Mouse (Mus musculus) intestine, postnatal 0 days (tissue): ENCODE data around the gene Larp4b. TPM values are rescaled to one million over a fixed set of nuclear protein-coding genes. Genes with fewer than 3 reads are reported as not detected.

Source experiments
- ATAC-seq: fragments of 200-750 bp; cut with Nextera tagmentation; 2 replicates; pipeline ENCODE4 v1.8.0; 2017; ENCODE audit warnings: mild to moderate bottlenecking, moderate TSS enrichment, moderate library complexity
- H3K27ac ChIP-seq: fragments of 300-500 bp; sonication (generic); 2 replicates; pipeline ENCODE4 v1.5.1; 2014; ENCODE audit warnings: mild to moderate bottlenecking, low read depth, low read length, moderate library complexity
- H3K27me3 ChIP-seq: fragments of 300-500 bp; sonication (generic); replicated peaks from 2 replicates; pipeline ENCODE4 v1.6.1; 2014; ENCODE audit warnings: low read length, mixed read lengths; ENCODE audit not compliant: control insufficient read depth, insufficient read depth
- H3K36me3 ChIP-seq: fragments of 300-500 bp; sonication (generic); 2 replicates; pipeline ENCODE4 v1.6.1; 2014; ENCODE audit warnings: mild to moderate bottlenecking, moderate library complexity; ENCODE audit not compliant: control insufficient read depth, insufficient read depth
- H3K4me1 ChIP-seq: fragments of 300-500 bp; sonication (generic); replicated peaks from 2 replicates; pipeline ENCODE4 v1.6.1; 2014; ENCODE audit warnings: antibody characterized with exemption, low read length, mixed read lengths; ENCODE audit not compliant: control insufficient read depth, insufficient read depth
- H3K4me2 ChIP-seq: fragments of 300-500 bp; sonication (generic); replicated peaks from 2 replicates; pipeline ENCODE4 v1.6.1; 2014; ENCODE audit warnings: low read depth, mild to moderate bottlenecking, moderate library complexity
- H3K4me3 ChIP-seq: fragments of 300-500 bp; sonication (generic); 2 replicates; pipeline ENCODE4 v1.5.1; 2014; ENCODE audit warnings: low read depth, low read length
- H3K9ac ChIP-seq: fragments of 300-500 bp; sonication (generic); 2 replicates; pipeline ENCODE4 v1.6.1; 2014; ENCODE audit warnings: mild to moderate bottlenecking, low read depth, low read length
- H3K9me3 ChIP-seq: fragments of 300-500 bp; sonication (generic); 2 replicates; pipeline ENCODE4 v1.6.1; 2016; ENCODE audit warnings: mixed run types; ENCODE audit not compliant: control insufficient read depth
- CTCF ChIP-seq: sonication (generic); IDR thresholded peaks from 2 replicates; pipeline ENCODE4 v1.5.1; 2016; ENCODE audit warnings: low read depth, mild to moderate bottlenecking, control low read depth, antibody characterized with exemption, moderate library complexity
- WGBS: fragments of 180-500 bp; shearing (Covaris S2); extraction: QIAGEN DNeasy Blood & Tissue Kit; methylation state at CpG from one replicate; pipeline ENCODE4 v1.1.7; 2014; 5-methylcytosine and 5-hydroxymethylcytosine counted together
- polyA plus RNA-seq: library from polyadenylated mRNA; unstranded; fragments of >200 nt; fragmentation: Nextera tagmentation; extraction: Ambion mirVana; gene quantifications from 2 replicates; pipeline ENCODE4 v1.2.1, GENCODE M21; 2015

Gene Larp4b
- polyA plus RNA-seq, 1 experiment from 2014 or later = 32.5 TPM

GRCm38 (mm10) chr13:9094186-9094980, 702 bp downstream of the Larp4b start:
- WGBS = under 1% methylated on average over 62 of the region's 63 CpGs

GRCm38 (mm10) chr13:9099289-9099688, 5.6 kb downstream of the Larp4b start:
- H3K4me3 ChIP-seq = no peak overlapping the region
- ATAC-seq = no peak
- no peak overlapping the region for H3K4me2 ChIP-seq
- no peaks in the 10 kb centered on the region for H3K36me3 ChIP-seq
- no peak for TF ChIP-seq CTCF
- 57% methylated on average over 5 of the region's 5 CpGs for WGBS
- no peaks in the 10 kb centered on the region; the same call in 1 of the 2 replicates for H3K4me1 ChIP-seq
- H3K27me3 ChIP-seq = no peaks in the 10 kb centered on the region
- no peaks in the 10 kb centered on the region for H3K9me3 ChIP-seq
- H3K9ac ChIP-seq = no peak overlapping the region
- H3K27ac ChIP-seq = peak overlapping the region; percentile 1; the same call in 1 of the 2 replicates

More at GRCm38 (mm10) chr13:9094186-9094980, 702 bp downstream of the Larp4b start:
- Histone ChIP-seq H3K4me1 (no peaks in the 10 kb centered on the region; the same call in 1 of the 2 replicates), H3K4me2 (peak overlapping the region; percentile 71), H3K27ac (peak overlapping the region; percentile 100), H3K4me3 (peak overlapping the region; percentile 99), H3K9ac (peak overlapping the region; percentile 100), H3K27me3 (no peaks in the 10 kb centered on the region), H3K9me3 (no peaks in the 10 kb centered on the region), H3K36me3 (no peaks in the 10 kb centered on the region)
- ATAC-seq = peak; percentile 72
- TF ChIP-seq CTCF = no peak

GRCm38 (mm10) chr13:9100517-9100916, 6.8 kb downstream of the Larp4b start:
- Histone ChIP-seq H3K4me2 (no peak overlapping the region), H3K4me3 (no peak overlapping the region), H3K9ac (no peak overlapping the region), H3K4me1 (no peaks in the 10 kb centered on the region; the same call in 1 of the 2 replicates), H3K36me3 (no peaks in the 10 kb centered on the region; the same call in 1 of the 2 replicates), H3K9me3 (no peaks in the 10 kb centered on the region), H3K27me3 (no peaks in the 10 kb centered on the region), H3K27ac (no peak overlapping the region)
- WGBS = 38% methylated on average over 2 of the region's 2 CpGs
- peak; percentile 61 for ATAC-seq
- TF ChIP-seq CTCF = no peak

- H3K4me2 ChIP-seq = no peak overlapping the region
- no peaks in the 10 kb centered on the region for H3K27me3 ChIP-seq
- H3K36me3 ChIP-seq = peaks cover 3% of the 10 kb centered on the region; the same call in 1 of the 2 replicates
- no peak for ATAC-seq
- H3K4me3 ChIP-seq = no peak overlapping the region
- no peak overlapping the region for H3K27ac ChIP-seq
- H3K9ac ChIP-seq = no peak overlapping the region
- WGBS = 55% methylated on average over 5 of the region's 5 CpGs
- H3K4me1 ChIP-seq = peaks cover 5% of the 10 kb centered on the region; the same call in 1 of the 2 replicates
- no peak for TF ChIP-seq CTCF
- no peaks in the 10 kb centered on the region for H3K9me3 ChIP-seq
These were observed 12.6 kb downstream of the Larp4b start for GRCm38 (mm10) chr13:9106246-9106645.

- Histone ChIP-seq H3K4me2 (no peak overlapping the region), H3K9ac (no peak overlapping the region), H3K27ac (no peak overlapping the region; the same call in 1 of the 2 replicates), H3K27me3 (no peaks in the 10 kb centered on the region), H3K9me3 (no peaks in the 10 kb centered on the region), H3K4me3 (no peak overlapping the region), H3K4me1 (peaks cover 5% of the 10 kb centered on the region; the same call in 1 of the 2 replicates), H3K36me3 (peaks cover 3% of the 10 kb centered on the region; the same call in 1 of the 2 replicates)
- no peak for TF ChIP-seq CTCF
- 68% methylated on average over 2 of the region's 2 CpGs for WGBS
- ATAC-seq = peak; percentile 74
These were observed 13.5 kb downstream of the Larp4b start for GRCm38 (mm10) chr13:9106992-9107858.

- peak overlapping the region; percentile 62 for H3K27ac ChIP-seq
- no peak overlapping the region for H3K4me3 ChIP-seq
- 73% methylated on average over 3 of the region's 3 CpGs for WGBS
- H3K36me3 ChIP-seq = 0 out of 2 replicates have a peak, but pooled peaks cover 1% of the 10 kb centered on the region
- H3K27me3 ChIP-seq = no peaks in the 10 kb centered on the region
- ATAC-seq = peak; percentile 85
- no peak overlapping the region for H3K4me2 ChIP-seq
- no peaks in the 10 kb centered on the region; the same call in 1 of the 2 replicates for H3K4me1 ChIP-seq
- no peak overlapping the region for H3K9ac ChIP-seq
- TF ChIP-seq CTCF = no peak
- no peaks in the 10 kb centered on the region for H3K9me3 ChIP-seq
These were observed 20.1 kb downstream of the Larp4b start for GRCm38 (mm10) chr13:9113735-9114134.
